Mouse (Mus musculus): ENCODE data around the gene Ndufc1. TPM values are rescaled to one million over a fixed set of nuclear protein-coding genes. Genes with fewer than 3 reads are reported as not detected.

Ndufc1 gene
- polyA plus RNA-seq, 1 experiment from 2014 or later, result 700 TPM

GRCm38 (mm10) chr3:51400682-51401081, 8.1 kb downstream of the Ndufc1 start:
- no peak overlapping the region for H3K9ac ChIP-seq (replicated peaks; ENCODE audit: low read depth, low read length)
- WGBS, result 74% methylated on average over 10 of the region's 10 CpGs
- H3K27me3 ChIP-seq (ENCODE audit: control insufficient read depth, insufficient read depth, low read length), result no peaks in the 10 kb centered on the region
- ATAC-seq (ENCODE audit: insufficient number of reproducible peaks, insufficient read depth, low FRiP score, low read depth), result no peak
- no peaks in the 10 kb centered on the region for H3K4me1 ChIP-seq (ENCODE audit: control insufficient read depth, insufficient read depth, low read length)
- peaks cover 6% of the 10 kb centered on the region; the same call in 1 of the 2 replicates for H3K36me3 ChIP-seq (ENCODE audit: control insufficient read depth, insufficient read depth, low read length)
- H3K4me3 ChIP-seq (ENCODE audit: low read depth, low read length), result no peak overlapping the region
- no peak overlapping the region for H3K4me2 ChIP-seq (replicated peaks; ENCODE audit: low read depth, low read length)
- no peak overlapping the region for H3K27ac ChIP-seq (ENCODE audit: low read length)
- no peaks in the 10 kb centered on the region for H3K9me3 ChIP-seq (ENCODE audit: control insufficient read depth, low read depth, low read length)

- no peaks in the 10 kb centered on the region for H3K4me1 ChIP-seq (ENCODE audit: control insufficient read depth, insufficient read depth, low read length)
- no peaks in the 10 kb centered on the region for H3K9me3 ChIP-seq (ENCODE audit: control insufficient read depth, low read depth, low read length)
- 66% methylated on average over 4 of the region's 4 CpGs for WGBS
- H3K27ac ChIP-seq (ENCODE audit: low read length), result no peak overlapping the region
- H3K9ac ChIP-seq (replicated peaks; ENCODE audit: low read depth, low read length), result no peak overlapping the region
- peaks cover 6% of the 10 kb centered on the region; the same call in 1 of the 2 replicates for H3K36me3 ChIP-seq (ENCODE audit: control insufficient read depth, insufficient read depth, low read length)
- no peak overlapping the region for H3K4me3 ChIP-seq (ENCODE audit: low read depth, low read length)
- H3K27me3 ChIP-seq (ENCODE audit: control insufficient read depth, insufficient read depth, low read length), result no peaks in the 10 kb centered on the region
- ATAC-seq (ENCODE audit: insufficient number of reproducible peaks, insufficient read depth, low FRiP score, low read depth), result no peak
- no peak overlapping the region for H3K4me2 ChIP-seq (replicated peaks; ENCODE audit: low read depth, low read length)
These were observed 9.3 kb downstream of the Ndufc1 start for GRCm38 (mm10) chr3:51399531-51399930.

- H3K4me3 ChIP-seq (ENCODE audit: low read depth, low read length), result no peak overlapping the region
- H3K4me2 ChIP-seq (replicated peaks; ENCODE audit: low read depth, low read length), result no peak overlapping the region
- H3K4me1 ChIP-seq (ENCODE audit: control insufficient read depth, insufficient read depth, low read length), result no peaks in the 10 kb centered on the region
- H3K27me3 ChIP-seq (ENCODE audit: control insufficient read depth, insufficient read depth, low read length), result no peaks in the 10 kb centered on the region
- WGBS, result 16% methylated on average over 3 of the region's 3 CpGs
- H3K9ac ChIP-seq (replicated peaks; ENCODE audit: low read depth, low read length), result no peak overlapping the region
- no peak overlapping the region for H3K27ac ChIP-seq (ENCODE audit: low read length)
- ATAC-seq (ENCODE audit: insufficient number of reproducible peaks, insufficient read depth, low FRiP score, low read depth), result no peak
- H3K36me3 ChIP-seq (ENCODE audit: control insufficient read depth, insufficient read depth, low read length), result peaks cover 6% of the 10 kb centered on the region; the same call in 1 of the 2 replicates
- H3K9me3 ChIP-seq (ENCODE audit: control insufficient read depth, low read depth, low read length), result no peaks in the 10 kb centered on the region
These were observed 10.1 kb downstream of the Ndufc1 start for GRCm38 (mm10) chr3:51398667-51399066.

- H3K4me2 ChIP-seq (replicated peaks; ENCODE audit: low read depth, low read length), result no peak overlapping the region
- no peak overlapping the region for H3K27ac ChIP-seq (ENCODE audit: low read length)
- 59% methylated on average over 15 of the region's 15 CpGs for WGBS
- H3K9ac ChIP-seq (replicated peaks; ENCODE audit: low read depth, low read length), result no peak overlapping the region
- H3K4me3 ChIP-seq (ENCODE audit: low read depth, low read length), result no peak overlapping the region
- H3K36me3 ChIP-seq (ENCODE audit: control insufficient read depth, insufficient read depth, low read length), result peaks cover 3% of the 10 kb centered on the region; the same call in 1 of the 2 replicates
- no peaks in the 10 kb centered on the region for H3K27me3 ChIP-seq (ENCODE audit: control insufficient read depth, insufficient read depth, low read length)
- no peaks in the 10 kb centered on the region for H3K4me1 ChIP-seq (ENCODE audit: control insufficient read depth, insufficient read depth, low read length)
- ATAC-seq (ENCODE audit: insufficient number of reproducible peaks, insufficient read depth, low FRiP score, low read depth), result no peak
- no peaks in the 10 kb centered on the region for H3K9me3 ChIP-seq (ENCODE audit: control insufficient read depth, low read depth, low read length)
These were observed 11.0 kb downstream of the Ndufc1 start for GRCm38 (mm10) chr3:51397700-51398299.

GRCm38 (mm10) chr3:51396219-51397068, 12.3 kb downstream of the Ndufc1 start, which contains the start of gene Mgarp:
Gene Mgarp (minus strand): TSS chr3:51396738.
- no peaks in the 10 kb centered on the region for H3K4me1 ChIP-seq (ENCODE audit: control insufficient read depth, insufficient read depth, low read length)
- no peaks in the 10 kb centered on the region for H3K9me3 ChIP-seq (ENCODE audit: control insufficient read depth, low read depth, low read length)
- ATAC-seq (ENCODE audit: insufficient number of reproducible peaks, insufficient read depth, low FRiP score, low read depth), result peak; percentile 88; the same call in 1 of the 2 replicates
- peak within 1 kb of the TSS; percentile 21; the same call in 1 of the 2 replicates for H3K9ac ChIP-seq (replicated peaks; ENCODE audit: low read depth, low read length)
- WGBS, result 2% methylated on average over 41 of the region's 41 CpGs
- no peak within 1 kb of the TSS for H3K27ac ChIP-seq (ENCODE audit: low read length)
- no peaks in the 10 kb centered on the region for H3K27me3 ChIP-seq (ENCODE audit: control insufficient read depth, insufficient read depth, low read length)
- no peaks in the 10 kb centered on the region for H3K36me3 ChIP-seq (ENCODE audit: control insufficient read depth, insufficient read depth, low read length)
- peak within 1 kb of the TSS; percentile 78 for H3K4me2 ChIP-seq (replicated peaks; ENCODE audit: low read depth, low read length)
- peak within 1 kb of the TSS; percentile 49 for H3K4me3 ChIP-seq (ENCODE audit: low read depth, low read length)

- 31% methylated on average over 19 of the region's 19 CpGs for WGBS
- H3K36me3 ChIP-seq (ENCODE audit: control insufficient read depth, insufficient read depth, low read length), result no peaks in the 10 kb centered on the region
- peak overlapping the region; percentile 78; the same call in 1 of the 2 replicates for H3K4me2 ChIP-seq (replicated peaks; ENCODE audit: low read depth, low read length)
These were observed 13.2 kb downstream of the Ndufc1 start for GRCm38 (mm10) chr3:51395461-51396145.

GRCm38 (mm10) chr3:51394881-51395280, 13.9 kb downstream of the Ndufc1 start:
- 68% methylated on average over 3 of the region's 3 CpGs for WGBS
- no peak overlapping the region for H3K4me3 ChIP-seq (ENCODE audit: low read depth, low read length)
- ATAC-seq (ENCODE audit: insufficient number of reproducible peaks, insufficient read depth, low FRiP score, low read depth), result no peak
- H3K27me3 ChIP-seq (ENCODE audit: control insufficient read depth, insufficient read depth, low read length), result no peaks in the 10 kb centered on the region
- no peaks in the 10 kb centered on the region for H3K9me3 ChIP-seq (ENCODE audit: control insufficient read depth, low read depth, low read length)
- no peak overlapping the region for H3K9ac ChIP-seq (replicated peaks; ENCODE audit: low read depth, low read length)
- no peak overlapping the region for H3K27ac ChIP-seq (ENCODE audit: low read length)
- H3K36me3 ChIP-seq (ENCODE audit: control insufficient read depth, insufficient read depth, low read length), result no peaks in the 10 kb centered on the region
- H3K4me2 ChIP-seq (replicated peaks; ENCODE audit: low read depth, low read length), result no peak overlapping the region
- H3K4me1 ChIP-seq (ENCODE audit: control insufficient read depth, insufficient read depth, low read length), result no peaks in the 10 kb centered on the region

More at GRCm38 (mm10) chr3:51395461-51396145, 13.2 kb downstream of the Ndufc1 start:
- ATAC-seq (ENCODE audit: insufficient number of reproducible peaks, insufficient read depth, low FRiP score, low read depth), result no peak
- Histone ChIP-seq H3K27me3 (ENCODE audit: control insufficient read depth, insufficient read depth, low read length) (no peaks in the 10 kb centered on the region), H3K4me3 (ENCODE audit: low read depth, low read length) (0 out of 2 replicates have a peak overlapping the region, but pooled peaks have one; percentile 49), H3K4me1 (ENCODE audit: control insufficient read depth, insufficient read depth, low read length) (no peaks in the 10 kb centered on the region), H3K27ac (ENCODE audit: low read length) (no peak overlapping the region), H3K9me3 (ENCODE audit: control insufficient read depth, low read depth, low read length) (no peaks in the 10 kb centered on the region), H3K9ac (replicated peaks; ENCODE audit: low read depth, low read length) (no peak overlapping the region)

GRCm38 (mm10) chr3:51393651-51394050, 15.1 kb downstream of the Ndufc1 start:
- H3K27me3 ChIP-seq (ENCODE audit: control insufficient read depth, insufficient read depth, low read length), result no peaks in the 10 kb centered on the region
- 96% methylated on average over 2 of the region's 2 CpGs for WGBS
- H3K9ac ChIP-seq (replicated peaks; ENCODE audit: low read depth, low read length), result no peak overlapping the region
- H3K4me3 ChIP-seq (ENCODE audit: low read depth, low read length), result no peak overlapping the region
- H3K27ac ChIP-seq (ENCODE audit: low read length), result no peak overlapping the region
- no peaks in the 10 kb centered on the region for H3K36me3 ChIP-seq (ENCODE audit: control insufficient read depth, insufficient read depth, low read length)
- H3K4me1 ChIP-seq (ENCODE audit: control insufficient read depth, insufficient read depth, low read length), result no peaks in the 10 kb centered on the region
- H3K9me3 ChIP-seq (ENCODE audit: control insufficient read depth, low read depth, low read length), result no peaks in the 10 kb centered on the region
- ATAC-seq (ENCODE audit: insufficient number of reproducible peaks, insufficient read depth, low FRiP score, low read depth), result no peak
- no peak overlapping the region for H3K4me2 ChIP-seq (replicated peaks; ENCODE audit: low read depth, low read length)

All from stomach, embryonic 14.5 days (tissue).